27 mouse cellular contexts compared by ENCODE assay signal in the genomic region with DNA sequence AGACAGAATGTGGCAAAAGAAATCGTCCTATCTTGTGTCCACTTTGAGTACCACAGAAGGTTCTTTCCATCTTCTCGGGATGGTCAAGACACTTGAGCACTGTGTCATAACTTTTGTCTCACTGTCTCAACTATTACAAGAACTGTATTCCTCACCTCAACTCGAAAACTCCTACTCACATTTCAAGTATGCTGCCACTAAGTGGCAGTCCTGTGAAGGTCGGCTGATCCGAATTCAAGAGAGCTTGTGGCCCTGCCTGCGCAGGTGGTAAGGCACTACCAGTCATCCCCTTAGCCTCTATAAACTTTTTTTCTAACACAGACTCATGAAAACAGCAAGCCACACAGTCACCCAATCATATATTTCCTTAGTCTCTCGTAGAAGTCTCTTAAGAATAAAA.
"Had no signal": no experiment of that assay in that cellular context is flagged by ENCODE, and none has a peak within 500 bp of the region (broad histone marks: within the 10 kb centered on the region; RNA-seq: fewer than 3 reads in every experiment).

No protein-coding gene starts in this region.

- H3K4me1 ChIP-seq: embryonic facial prominence, embryonic 10.5 days; embryonic facial prominence, embryonic 12.5 days; embryonic facial prominence, embryonic 13.5 days; embryonic facial prominence, embryonic 15.5 days; forebrain, embryonic 10.5 days; forebrain, embryonic 12.5 days; forebrain, embryonic 13.5 days; forebrain, embryonic 15.5 days had no signal

- H3K4me3 ChIP-seq: embryonic facial prominence, embryonic 10.5 days; embryonic facial prominence, embryonic 12.5 days; embryonic facial prominence, embryonic 13.5 days; embryonic facial prominence, embryonic 15.5 days; erythroblast, embryonic 14.5 days; forebrain, embryonic 10.5 days; forebrain, embryonic 12.5 days; forebrain, embryonic 13.5 days; forebrain, embryonic 15.5 days; gastrocnemius, adult 2 months; heart, adult 2 months had no signal

- DNase-seq: cerebellum, adult 9-10 months; cerebellum, adult 9-11 months; cerebellum, postnatal 10 days; cerebellum, postnatal 14 days; cerebellum, postnatal 25 days; cerebellum, postnatal 36 days; embryo, embryonic 11 days; forebrain, postnatal 0 days; gastrocnemius, adult 2 months; gastrocnemius, postnatal 10 days; gastrocnemius, postnatal 14 days; gastrocnemius, postnatal 25 days; gastrocnemius, postnatal 36 days; heart, adult 11 months; heart, adult 18-20 months; heart, adult 2 months had no signal

- H3K4me2 ChIP-seq: embryonic facial prominence, embryonic 12.5 days; embryonic facial prominence, embryonic 13.5 days; embryonic facial prominence, embryonic 15.5 days; forebrain, embryonic 12.5 days; forebrain, embryonic 13.5 days; forebrain, embryonic 15.5 days had no signal

- H3K36me3 ChIP-seq: embryonic facial prominence, embryonic 10.5 days; embryonic facial prominence, embryonic 12.5 days; embryonic facial prominence, embryonic 13.5 days; embryonic facial prominence, embryonic 15.5 days; forebrain, embryonic 10.5 days; forebrain, embryonic 12.5 days; forebrain, embryonic 15.5 days had no signal

- H3K9ac ChIP-seq: embryonic facial prominence, embryonic 12.5 days; embryonic facial prominence, embryonic 13.5 days; embryonic facial prominence, embryonic 15.5 days; forebrain, embryonic 12.5 days; forebrain, embryonic 13.5 days; forebrain, embryonic 15.5 days; forebrain, postnatal 0 days had no signal

- H3K27me3 ChIP-seq: embryonic facial prominence, embryonic 12.5 days; embryonic facial prominence, embryonic 13.5 days; embryonic facial prominence, embryonic 15.5 days; forebrain, embryonic 12.5 days; forebrain, embryonic 13.5 days; forebrain, embryonic 15.5 days had no signal

- H3K27ac ChIP-seq: embryonic facial prominence, embryonic 10.5 days; embryonic facial prominence, embryonic 12.5 days; embryonic facial prominence, embryonic 13.5 days; embryonic facial prominence, embryonic 15.5 days; forebrain, embryonic 10.5 days; forebrain, embryonic 12.5 days; forebrain, embryonic 13.5 days; forebrain, embryonic 15.5 days; gastrocnemius, adult 2 months; heart, adult 2 months had no signal

- H3K9me3 ChIP-seq: embryonic facial prominence, embryonic 10.5 days; embryonic facial prominence, embryonic 12.5 days; embryonic facial prominence, embryonic 13.5 days; embryonic facial prominence, embryonic 15.5 days; forebrain, embryonic 10.5 days; forebrain, embryonic 12.5 days; forebrain, embryonic 13.5 days; forebrain, embryonic 15.5 days had no signal

- ATAC-seq: forebrain, embryonic 13.5 days; forebrain, embryonic 14.5 days; forebrain, embryonic 15.5 days; forebrain, embryonic 16.5 days; forebrain, postnatal 0 days had no signal
